Mouse (Mus musculus) gastrocnemius, postnatal 36 days (tissue): ENCODE measurements around the gene Pacrg. TPM values are rescaled to one million over a fixed set of nuclear protein-coding genes. Genes with fewer than 3 reads are reported as not detected.

Experiments
- DNase-seq, 2 experiments: peaks; one replicate each; pipeline ENCODE4 v3.0.0; 2022
- intact Hi-C: fragments of 180-260 bp; cut with DNase I; formaldehyde crosslinking; loops from one replicate; pipeline ENCODE4 v1.15.1; 2025
- total RNA-seq, 2 experiments: library from RNA; stranded (reverse); gene quantifications; 2 replicates each; pipeline ENCODE4 v1.2.3; 2021

The Pacrg gene
- total RNA-seq, 2 experiments from 2014 or later, result 1.6 to 2.0 TPM

- no peak for DNase-seq
- intact Hi-C loops, result no loop called here
These were observed 339.2 kb downstream of the Pacrg start for GRCm38 (mm10) chr17:10500795-10501432.

DNA sequence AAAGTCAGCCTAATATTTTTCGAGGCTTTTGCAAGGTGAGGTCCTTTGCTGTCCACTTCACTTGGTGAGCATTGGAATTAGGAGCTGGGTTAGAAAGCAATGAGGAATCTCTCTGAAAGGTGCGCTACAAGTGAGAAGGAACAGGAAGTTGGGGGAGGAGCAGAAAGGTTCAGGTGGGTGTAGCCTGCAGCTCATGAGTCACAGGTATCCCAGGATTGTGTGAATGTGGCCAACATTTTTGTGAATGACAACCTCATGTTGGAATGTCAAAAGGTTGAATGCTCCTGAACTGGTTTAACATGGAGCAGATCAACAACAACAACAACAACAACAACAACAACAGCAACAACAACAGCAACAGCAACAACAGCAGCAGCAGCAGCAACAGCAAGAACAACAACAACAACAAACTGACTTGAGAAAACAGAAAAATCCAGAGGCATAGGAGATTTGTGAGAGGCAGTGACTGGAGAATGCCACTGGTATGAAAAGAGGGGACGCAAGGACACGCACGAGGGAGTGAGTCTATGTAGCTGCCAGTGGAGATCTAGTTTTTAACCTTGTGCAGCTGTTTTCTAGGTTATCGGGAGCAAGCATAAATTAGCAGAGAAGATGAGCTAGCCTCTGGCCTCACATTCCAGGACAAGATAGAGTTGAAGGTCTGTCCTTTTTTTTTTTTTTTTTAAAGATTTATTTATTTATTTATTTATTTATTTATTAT is 341.0 kb downstream of the Pacrg start:
- no peak for DNase-seq
- intact Hi-C loops, result loop anchor here (10.0 kb wide), 1 partner anchor 654 kb away; no protein-coding TSS in a partner anchor

GRCm38 (mm10) chr17:10497781-10498420 is 342.2 kb downstream of the Pacrg start:
- intact Hi-C loops, result loop anchor here (10.0 kb wide), 1 partner anchor 653 kb away; no protein-coding TSS in a partner anchor
- no peak for DNase-seq

DNA sequence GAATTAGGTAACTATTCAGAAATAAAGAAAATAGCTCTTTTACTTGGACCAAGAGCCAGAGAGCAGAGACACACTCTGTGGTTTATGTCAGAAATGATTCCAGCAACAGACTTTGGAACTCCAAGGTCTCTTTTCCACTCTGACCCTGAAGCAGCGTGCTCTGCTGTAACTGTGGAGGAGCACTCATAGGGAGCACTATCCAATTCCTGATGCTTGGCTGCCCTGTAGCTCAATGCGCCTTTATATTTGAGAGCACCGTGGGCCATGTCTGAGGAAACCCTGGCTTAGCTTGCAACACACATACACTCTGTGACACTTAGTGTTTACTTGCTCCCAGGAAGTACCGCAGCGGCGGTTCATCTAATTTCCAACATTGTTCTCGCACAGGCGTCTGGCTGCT is 344.0 kb downstream of the Pacrg start:
- intact Hi-C loops, result loop anchor here (10.0 kb wide), 1 partner anchor 651 kb away; no protein-coding TSS in a partner anchor

GRCm38 (mm10) chr17:10495588-10495987 is 344.5 kb downstream of the Pacrg start:
- intact Hi-C loops, result loop anchor here (10.0 kb wide), 1 partner anchor 651 kb away; no protein-coding TSS in a partner anchor
- DNase-seq, result no peak

More for the DNA sequence above, 344.0 kb downstream of the Pacrg start:
- no peak for DNase-seq

DNA sequence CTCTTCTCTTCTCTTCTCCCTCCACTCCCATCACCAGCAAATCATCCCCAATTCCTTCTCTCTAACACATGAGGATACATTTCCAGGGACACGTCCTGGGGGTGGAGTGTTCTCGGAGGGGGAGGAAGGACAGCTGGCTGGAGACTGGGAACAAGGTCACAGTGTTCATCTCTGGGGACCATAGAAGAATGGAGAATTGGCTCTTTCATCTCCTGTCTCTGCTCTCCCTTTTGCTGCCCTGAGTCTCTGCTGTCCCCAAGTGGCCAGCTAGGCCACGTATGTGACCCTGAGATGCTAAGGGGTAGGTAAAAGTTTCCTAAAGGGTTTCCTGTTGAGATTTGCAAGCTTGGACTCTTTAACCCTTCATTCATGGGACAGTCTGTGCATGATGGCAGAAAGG is 347.0 kb downstream of the Pacrg start:
- DNase-seq, result peak; percentile 32 to 36
- intact Hi-C loops, result loop anchor here (5.0 to 10.0 kb wide), 3 partner anchors 166 to 736 kb away; no protein-coding TSS in a partner anchor

DNA sequence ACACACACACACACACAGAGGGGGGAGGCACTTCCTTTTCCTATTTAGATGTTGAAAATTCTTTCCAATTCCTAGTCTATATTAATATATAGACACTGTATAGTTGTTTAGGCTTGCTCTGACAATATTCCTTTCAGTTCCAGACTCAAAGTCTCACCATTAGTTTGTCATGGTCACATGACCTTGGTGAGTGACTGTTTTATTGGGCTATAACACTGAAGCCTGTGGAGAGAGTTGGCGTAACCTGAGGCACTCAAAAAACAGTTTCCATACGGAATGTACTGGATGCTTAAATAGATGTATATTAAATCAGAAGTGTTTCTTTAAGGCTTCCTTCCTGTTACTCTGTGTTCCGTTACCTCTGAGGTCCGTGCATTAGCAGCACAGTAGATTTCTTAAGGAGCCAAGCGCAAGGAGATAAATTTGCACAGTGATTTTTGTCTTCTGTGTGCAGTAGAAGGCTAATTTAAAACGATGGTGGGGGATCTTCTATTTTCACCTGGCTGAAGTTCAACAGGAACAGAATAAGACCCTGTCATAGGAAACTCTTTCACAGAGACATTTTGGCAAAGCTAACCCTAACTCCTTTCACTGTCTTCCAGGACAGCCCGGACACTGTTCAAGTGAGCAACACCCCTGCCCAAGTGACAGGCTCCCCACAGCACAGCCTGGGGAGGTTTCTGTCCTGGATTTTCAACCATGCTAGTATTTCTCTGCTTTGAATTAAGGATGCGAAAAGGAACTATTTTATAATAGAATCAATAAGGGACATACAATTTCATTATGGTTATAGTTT is 349.5 kb downstream of the Pacrg start:
- intact Hi-C loops, result loop anchor here (5.0 to 10.0 kb wide), 3 partner anchors 163 to 733 kb away; no protein-coding TSS in a partner anchor
- DNase-seq, result no peak

DNA sequence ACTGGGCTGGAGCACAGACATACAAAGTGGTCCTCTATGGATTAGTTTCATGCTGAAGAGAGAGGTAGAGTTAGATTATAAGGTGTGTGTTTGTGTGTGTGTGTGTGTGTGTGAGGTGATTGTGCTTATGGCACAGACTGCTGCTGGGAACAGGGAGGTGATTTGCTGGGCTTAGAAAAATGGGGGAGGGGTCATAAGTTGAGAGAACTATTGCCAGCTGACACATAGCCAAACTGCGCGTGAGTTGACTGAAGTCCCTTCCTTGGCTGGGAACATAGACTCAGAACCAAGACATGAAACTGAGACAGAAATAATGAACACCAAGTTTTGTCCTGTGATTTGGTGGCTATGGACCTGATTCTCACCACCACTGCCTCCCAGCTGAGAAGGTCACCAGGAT is 351.2 kb downstream of the Pacrg start:
- intact Hi-C loops, result loop anchor here (5.0 kb wide), 1 partner anchor 97 kb away; no protein-coding TSS in a partner anchor
- no peak for DNase-seq

GRCm38 (mm10) chr17:10483945-10484546 is 356.1 kb downstream of the Pacrg start:
- intact Hi-C loops, result no loop called here
- no peak for DNase-seq

DNA sequence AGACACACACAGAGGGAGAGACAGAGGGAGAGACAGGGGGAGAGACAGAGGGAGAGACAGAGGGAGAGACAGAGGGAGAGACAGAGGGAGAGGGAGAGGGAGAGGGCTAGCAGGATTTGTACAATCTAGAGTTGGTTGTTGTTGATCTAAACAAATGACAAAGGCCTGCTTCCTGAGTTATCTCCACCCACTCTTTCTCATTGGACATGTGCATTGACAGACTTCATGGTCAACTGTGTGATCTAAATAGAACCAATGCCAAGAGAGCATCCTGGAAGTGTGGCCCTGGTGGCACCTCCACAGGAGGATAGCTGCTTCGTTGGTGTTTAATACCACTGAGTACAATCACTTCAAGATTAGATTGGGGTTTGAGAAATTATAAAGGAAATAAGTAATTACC is 359.0 kb downstream of the Pacrg start:
- intact Hi-C loops, result no loop called here
- no peak for DNase-seq

GRCm38 (mm10) chr17:10479020-10479707 is 360.9 kb downstream of the Pacrg start:
- no peak for DNase-seq
- intact Hi-C loops, result no loop called here

GRCm38 (mm10) chr17:10478377-10478776 is 361.7 kb downstream of the Pacrg start:
- intact Hi-C loops, result no loop called here
- no peak for DNase-seq

DNA sequence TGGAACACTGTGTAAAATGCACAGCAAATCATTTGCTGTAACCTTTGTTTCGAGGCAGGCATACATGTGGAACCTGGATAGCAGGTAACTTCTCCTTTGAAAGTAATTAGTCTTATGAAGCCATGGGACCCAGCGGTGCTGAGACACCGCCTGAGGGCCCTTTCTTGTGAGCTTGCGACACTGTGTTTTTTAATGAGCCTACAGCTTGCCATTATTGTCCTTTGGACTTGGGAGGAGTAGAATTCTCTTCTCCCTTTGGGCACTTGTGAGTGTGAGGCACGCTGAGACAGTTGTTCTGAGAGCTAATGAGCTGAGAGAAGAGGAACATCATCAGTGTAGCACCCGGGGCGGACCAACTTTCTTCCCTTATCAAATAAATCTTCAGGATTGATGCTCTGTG is 363.3 kb downstream of the Pacrg start:
- no peak for DNase-seq
- intact Hi-C loops, result no loop called here

DNA sequence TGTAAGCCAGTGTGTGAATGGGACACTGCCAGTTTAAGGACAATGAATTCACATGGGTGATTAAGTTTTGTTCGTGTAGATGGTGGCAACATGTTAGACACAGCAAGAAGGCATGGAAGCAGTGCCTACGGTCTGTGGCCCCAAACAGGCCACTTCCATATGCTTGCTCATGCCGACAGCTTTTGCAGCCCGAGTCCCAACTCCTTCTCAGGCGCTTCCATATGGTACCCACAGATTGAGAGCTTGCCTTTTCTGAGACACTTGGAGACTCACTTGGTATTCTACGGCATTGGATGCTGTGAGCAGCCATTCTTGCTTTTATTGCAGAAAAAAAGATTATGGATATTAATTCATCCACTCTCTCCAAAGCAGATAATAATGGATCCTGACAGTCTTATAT is 365.1 kb downstream of the Pacrg start:
- intact Hi-C loops, result no loop called here
- DNase-seq, result no peak

DNA sequence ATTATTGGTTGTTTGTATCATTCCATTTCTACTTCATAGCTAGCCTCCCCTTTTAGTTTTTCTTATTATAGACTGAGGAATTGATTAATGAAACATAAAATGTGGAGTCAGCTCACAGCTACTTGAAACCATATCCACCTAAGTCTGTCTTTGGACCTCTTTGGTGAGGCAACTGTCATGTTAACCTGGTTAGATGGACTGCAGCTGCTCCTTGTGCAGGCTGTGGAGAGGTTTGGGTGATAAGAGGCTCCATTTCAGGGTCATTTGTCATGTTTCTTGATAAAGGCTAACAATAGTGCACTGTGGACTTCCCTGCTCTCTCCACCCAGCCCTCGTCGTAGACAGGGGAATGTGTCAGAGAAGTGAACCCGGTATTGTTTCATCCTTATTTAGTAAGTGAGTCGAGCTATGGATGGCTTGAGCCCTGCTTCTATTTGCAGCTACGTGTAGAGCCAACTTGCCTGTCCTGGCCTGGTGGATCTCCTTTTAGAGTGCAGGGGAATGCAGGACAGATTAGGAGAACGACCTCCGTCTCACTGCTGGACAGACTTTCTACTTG is 366.2 kb downstream of the Pacrg start:
- no peak for DNase-seq
- intact Hi-C loops, result no loop called here

GRCm38 (mm10) chr17:10473175-10473574 is 366.9 kb downstream of the Pacrg start:
- intact Hi-C loops, result no loop called here
- no peak for DNase-seq

DNA sequence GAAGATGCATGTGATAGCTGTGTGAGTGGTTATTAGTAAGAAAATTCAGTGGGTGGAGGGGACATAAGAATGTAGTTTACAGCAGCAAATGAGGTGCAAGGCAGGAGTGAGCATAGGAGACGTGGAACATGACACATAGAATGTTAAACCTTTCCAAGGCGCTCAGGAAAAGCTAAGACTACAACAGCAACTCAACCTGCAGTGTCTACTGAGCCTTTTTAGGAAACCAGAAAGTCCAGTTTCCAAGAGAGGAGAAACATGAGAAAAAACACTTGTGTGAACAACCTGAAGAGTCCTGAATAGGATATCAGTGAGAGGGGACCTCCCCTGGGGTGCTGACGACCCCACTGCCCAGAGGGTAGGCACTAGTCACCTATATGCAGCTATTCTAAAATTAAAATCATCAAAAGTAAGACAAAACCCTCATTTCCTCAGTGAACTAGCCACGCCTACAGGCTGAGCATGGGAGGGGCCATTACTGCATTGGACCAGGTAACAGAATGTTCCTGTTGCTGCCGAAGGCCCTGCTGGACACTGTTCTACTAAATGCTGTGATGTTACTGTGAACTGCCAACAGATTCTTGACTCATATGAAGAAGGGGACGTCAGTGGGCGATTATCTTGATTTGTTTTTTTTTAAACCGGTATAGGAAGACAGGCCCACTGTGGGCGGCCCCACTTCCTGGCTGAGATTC is 370.1 kb downstream of the Pacrg start:
- DNase-seq, result no peak
- intact Hi-C loops, result loop anchor here (2.0 kb wide), 1 partner anchor 13 kb away; no protein-coding TSS in a partner anchor

- no peak for DNase-seq
- intact Hi-C loops, result no loop called here
These were observed 373.0 kb downstream of the Pacrg start for GRCm38 (mm10) chr17:10467102-10467501.
